Mouse (Mus musculus): ENCODE results near the gene Zfp691. TPM values are rescaled to one million over a fixed set of nuclear protein-coding genes. Genes with fewer than 3 reads are reported as not detected.

Gene Zfp691
- polyA plus RNA-seq, 1 experiment from 2014 or later: 4.9 TPM

DNA sequence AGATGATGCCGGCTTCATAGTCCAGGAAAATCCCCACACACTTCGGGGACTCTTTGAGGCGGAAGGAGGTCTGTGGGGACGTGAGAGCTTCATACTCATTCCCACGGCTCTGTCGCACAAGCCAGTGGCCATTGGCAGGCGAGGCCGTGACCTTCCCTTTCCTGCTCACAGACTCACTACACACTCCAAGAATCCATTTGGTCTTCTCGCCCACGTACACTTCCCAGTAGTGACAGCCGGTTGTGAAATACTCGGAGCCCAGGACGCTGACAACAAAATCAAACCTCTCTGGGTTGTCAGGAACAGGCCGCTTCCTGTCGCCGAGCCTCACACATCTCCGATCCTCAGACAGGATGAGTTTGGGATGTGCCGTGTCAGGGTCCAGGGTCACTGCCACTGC, 4.3 kb upstream of the Zfp691 start:
- ATAC-seq (ENCODE audit: low FRiP score): no peak

DNA sequence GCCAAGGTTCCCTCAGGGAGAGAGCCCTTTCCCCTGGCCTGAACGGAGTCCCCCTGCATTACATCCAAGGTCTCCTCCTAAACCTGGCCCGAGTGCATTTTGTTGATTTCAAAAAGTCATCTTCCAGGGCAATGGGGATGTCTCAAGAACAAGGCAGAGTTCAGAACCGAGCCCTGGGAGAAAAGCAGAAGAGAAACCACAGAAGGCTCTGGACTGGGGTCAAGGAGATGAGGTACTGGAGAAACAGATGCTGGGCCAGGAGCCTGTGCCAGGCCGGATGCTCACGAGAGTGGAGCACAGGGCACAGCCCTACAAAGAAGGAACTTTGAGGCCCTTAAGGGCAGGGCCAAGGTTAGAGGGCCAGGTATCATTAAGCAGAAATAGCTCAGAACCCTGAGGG, 3.7 kb upstream of the Zfp691 start:
- ATAC-seq (ENCODE audit: low FRiP score): no peak

More for the DNA sequence above, 4.3 kb upstream of the Zfp691 start:
- Histone ChIP-seq H3K4me2 (replicated peaks) (no peak overlapping the region), H3K9ac (no peak overlapping the region), H3K9me3 (ENCODE audit: control insufficient read depth, low read length) (no peaks in the 10 kb centered on the region), H3K27ac (no peak overlapping the region), H3K4me3 (replicated peaks; ENCODE audit: low read length) (no peak overlapping the region), H3K36me3 (replicated peaks; ENCODE audit: control insufficient read depth, insufficient read depth) (no peaks in the 10 kb centered on the region), H3K4me1 (replicated peaks; ENCODE audit: control insufficient read depth, insufficient read depth, low read length) (0 out of 2 replicates have a peak, but pooled peaks cover under 1% of the 10 kb centered on the region), H3K27me3 (ENCODE audit: control insufficient read depth, insufficient read depth, low read length) (no peaks in the 10 kb centered on the region)
- no peak for DNase-seq (ENCODE audit: low spot score)
- 79% methylated on average over 18 of the region's 18 CpGs for WGBS

DNA sequence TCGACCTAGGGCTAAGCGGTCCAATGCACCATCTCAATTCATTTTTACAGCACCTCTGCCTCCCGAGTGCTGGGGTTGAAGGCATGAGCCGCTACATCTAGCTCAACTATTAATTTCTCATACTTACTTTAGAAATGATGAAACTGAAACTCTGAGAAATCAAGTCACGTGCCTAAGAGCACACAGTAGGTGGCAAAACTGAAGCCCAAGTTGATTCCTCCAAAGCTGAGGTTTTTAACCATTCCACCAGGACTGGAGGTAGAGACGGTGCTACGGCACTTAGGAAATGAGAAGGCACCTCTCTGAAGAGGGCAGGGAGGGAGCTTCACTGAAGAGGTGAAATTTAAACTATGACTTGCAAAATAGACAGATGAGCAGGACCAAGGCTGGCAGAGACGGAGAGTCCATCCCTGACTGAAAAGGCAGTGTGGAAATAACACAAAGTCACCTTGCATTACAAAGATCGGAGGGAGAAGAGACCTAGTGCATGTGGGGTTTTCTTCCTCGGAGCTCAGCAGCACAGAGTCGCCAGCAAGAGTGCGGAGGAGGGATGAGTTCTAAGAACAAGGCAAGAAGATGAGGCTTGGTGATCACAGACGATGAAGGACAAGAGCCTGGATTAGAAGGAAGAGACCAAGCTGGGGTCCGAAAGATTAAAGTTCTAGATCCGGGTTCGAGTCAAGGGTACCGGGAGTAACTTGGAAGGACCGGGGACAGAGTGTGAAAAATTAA, 910 bp downstream of the Zfp691 start:
- no peak for ATAC-seq (ENCODE audit: low FRiP score)
- WGBS: 44% methylated on average over 18 of the region's 18 CpGs
- Histone ChIP-seq H3K36me3 (replicated peaks; ENCODE audit: control insufficient read depth, insufficient read depth) (peaks cover 8% of the 10 kb centered on the region), H3K27ac (peak overlapping the region; percentile 54; the same call in 1 of the 2 replicates), H3K4me1 (replicated peaks; ENCODE audit: control insufficient read depth, insufficient read depth, low read length) (peaks cover 11% of the 10 kb centered on the region), H3K4me2 (replicated peaks) (peak overlapping the region; percentile 92), H3K9ac (peak overlapping the region; percentile 77), H3K4me3 (replicated peaks; ENCODE audit: low read length) (peak overlapping the region; percentile 67), H3K9me3 (ENCODE audit: control insufficient read depth, low read length) (no peaks in the 10 kb centered on the region), H3K27me3 (ENCODE audit: control insufficient read depth, insufficient read depth, low read length) (no peaks in the 10 kb centered on the region)
- DNase-seq (ENCODE audit: low spot score): no peak

More for the DNA sequence above, 3.7 kb upstream of the Zfp691 start:
- WGBS: 75% methylated on average over 5 of the region's 5 CpGs
- no peak overlapping the region for H3K27ac ChIP-seq
- H3K4me1 ChIP-seq (replicated peaks; ENCODE audit: control insufficient read depth, insufficient read depth, low read length): peaks cover 7% of the 10 kb centered on the region
- DNase-seq (ENCODE audit: low spot score): no peak
- no peak overlapping the region for H3K9ac ChIP-seq
- H3K4me2 ChIP-seq (replicated peaks): no peak overlapping the region
- no peaks in the 10 kb centered on the region for H3K9me3 ChIP-seq (ENCODE audit: control insufficient read depth, low read length)
- no peaks in the 10 kb centered on the region for H3K36me3 ChIP-seq (replicated peaks; ENCODE audit: control insufficient read depth, insufficient read depth)
- no peaks in the 10 kb centered on the region for H3K27me3 ChIP-seq (ENCODE audit: control insufficient read depth, insufficient read depth, low read length)
- H3K4me3 ChIP-seq (replicated peaks; ENCODE audit: low read length): no peak overlapping the region

DNA sequence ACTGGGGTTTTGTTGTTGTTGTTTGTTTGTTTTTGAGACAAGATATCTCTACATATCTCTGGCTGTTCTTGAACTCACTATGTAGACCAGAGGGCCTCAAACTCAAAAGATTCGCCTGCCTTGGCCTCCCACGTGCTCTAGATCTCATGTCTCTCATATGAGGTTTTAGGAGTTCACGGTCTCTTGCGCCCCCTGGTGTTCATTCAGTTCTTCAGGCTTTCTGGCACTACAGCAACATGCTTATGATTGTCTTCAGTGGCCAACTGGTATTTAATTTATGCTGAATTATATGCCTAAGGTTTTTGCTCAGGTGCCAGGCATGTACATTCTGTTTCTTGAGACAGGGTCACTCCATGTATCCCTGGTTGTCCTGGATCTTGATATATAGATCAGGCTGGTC, 6.3 kb downstream of the Zfp691 start:
- DNase-seq (ENCODE audit: low spot score): peak; percentile 89

DNA sequence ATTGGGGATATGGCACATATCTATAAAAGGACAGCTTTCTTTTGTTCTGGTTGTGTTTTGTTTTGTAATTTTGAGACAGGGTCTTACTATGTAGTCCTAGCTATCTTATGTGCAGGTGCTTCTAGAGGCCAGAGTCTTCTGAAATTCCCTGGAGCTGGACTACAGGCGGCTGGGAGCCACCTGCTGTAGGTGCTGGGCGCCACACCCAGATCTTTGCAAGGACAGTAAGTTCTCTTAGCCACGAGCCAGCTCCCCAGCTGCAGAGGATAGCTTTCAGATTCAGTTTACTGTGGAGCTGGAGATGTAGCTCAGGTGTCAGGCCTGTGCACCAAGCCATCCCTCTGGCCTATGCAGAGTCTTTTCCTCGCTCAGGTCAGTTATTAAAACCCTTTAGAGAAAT, 6.9 kb downstream of the Zfp691 start:
- no peaks in the 10 kb centered on the region; the same call in 1 of the 2 replicates for H3K4me1 ChIP-seq (replicated peaks; ENCODE audit: control insufficient read depth, insufficient read depth, low read length)
- peaks cover 8% of the 10 kb centered on the region for H3K36me3 ChIP-seq (replicated peaks; ENCODE audit: control insufficient read depth, insufficient read depth)
- H3K27ac ChIP-seq: no peak overlapping the region
- H3K4me3 ChIP-seq (replicated peaks; ENCODE audit: low read length): no peak overlapping the region
- no peaks in the 10 kb centered on the region for H3K9me3 ChIP-seq (ENCODE audit: control insufficient read depth, low read length)
- H3K4me2 ChIP-seq (replicated peaks): no peak overlapping the region
- DNase-seq (ENCODE audit: low spot score) (no peak), ATAC-seq (ENCODE audit: low FRiP score) (no peak)
- 93% methylated on average over 4 of the region's 4 CpGs for WGBS
- no peaks in the 10 kb centered on the region for H3K27me3 ChIP-seq (ENCODE audit: control insufficient read depth, insufficient read depth, low read length)
- no peak overlapping the region for H3K9ac ChIP-seq

More for the DNA sequence above, 6.3 kb downstream of the Zfp691 start:
- Histone ChIP-seq H3K27ac (no peak overlapping the region), H3K27me3 (ENCODE audit: control insufficient read depth, insufficient read depth, low read length) (no peaks in the 10 kb centered on the region), H3K4me3 (replicated peaks; ENCODE audit: low read length) (no peak overlapping the region), H3K4me1 (replicated peaks; ENCODE audit: control insufficient read depth, insufficient read depth, low read length) (peaks cover 4% of the 10 kb centered on the region), H3K9ac (no peak overlapping the region), H3K9me3 (ENCODE audit: control insufficient read depth, low read length) (no peaks in the 10 kb centered on the region), H3K36me3 (replicated peaks; ENCODE audit: control insufficient read depth, insufficient read depth) (peaks cover 8% of the 10 kb centered on the region), H3K4me2 (replicated peaks) (no peak overlapping the region)
- WGBS: 4% methylated on average over 4 of the region's 4 CpGs
- ATAC-seq (ENCODE audit: low FRiP score): 0 out of 2 replicates have a peak, but pooled peaks have one; percentile 48

DNA sequence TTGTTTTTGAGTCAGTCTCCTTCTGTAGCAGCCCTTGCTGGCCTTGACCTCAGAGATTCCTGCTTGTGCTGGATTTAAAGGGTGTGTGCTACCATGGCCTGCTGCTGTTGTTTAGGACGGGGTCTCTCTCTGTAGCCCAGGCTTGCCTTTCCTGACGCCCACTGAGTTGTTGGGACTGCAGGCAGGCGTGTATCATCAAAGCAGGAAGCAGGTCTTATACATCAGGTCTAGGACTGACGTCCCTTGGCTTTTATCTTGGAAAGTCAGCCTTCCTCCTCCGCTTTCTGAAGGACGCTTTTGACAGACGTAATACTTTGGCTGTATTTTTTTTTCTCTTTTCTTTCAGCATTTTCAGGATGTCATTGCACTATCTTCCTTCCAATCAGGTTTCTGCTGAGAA, 8.1 kb downstream of the Zfp691 start:
- WGBS: 76% methylated on average over 7 of the region's 7 CpGs
- Histone ChIP-seq H3K4me3 (replicated peaks; ENCODE audit: low read length) (no peak overlapping the region), H3K36me3 (replicated peaks; ENCODE audit: control insufficient read depth, insufficient read depth) (peaks cover 8% of the 10 kb centered on the region), H3K27me3 (ENCODE audit: control insufficient read depth, insufficient read depth, low read length) (no peaks in the 10 kb centered on the region), H3K4me1 (replicated peaks; ENCODE audit: control insufficient read depth, insufficient read depth, low read length) (no peaks in the 10 kb centered on the region), H3K9ac (no peak overlapping the region), H3K4me2 (replicated peaks) (no peak overlapping the region), H3K27ac (no peak overlapping the region), H3K9me3 (ENCODE audit: control insufficient read depth, low read length) (no peaks in the 10 kb centered on the region)
- ATAC-seq (ENCODE audit: low FRiP score): no peak
- DNase-seq (ENCODE audit: low spot score): no peak

DNA sequence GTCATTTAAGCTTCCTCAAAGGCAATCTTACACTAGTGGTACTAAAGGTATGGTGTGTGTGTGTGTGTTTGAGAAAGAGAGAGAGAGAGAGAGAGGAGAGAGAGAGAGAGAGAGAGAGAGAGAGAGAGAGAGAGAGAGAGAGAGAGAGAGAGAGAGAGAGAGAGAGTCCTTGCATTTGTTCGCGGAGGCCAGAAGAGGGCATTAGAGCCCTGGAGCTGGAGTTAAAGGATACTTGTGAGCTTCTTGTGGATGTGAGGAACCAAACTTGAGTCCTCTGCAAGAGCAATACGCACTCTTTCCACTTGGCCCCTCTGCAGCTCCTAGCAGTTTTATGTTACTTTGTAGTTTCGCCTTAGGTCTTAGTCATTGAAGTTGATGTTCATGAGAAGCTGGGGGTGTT, 11.0 kb downstream of the Zfp691 start:
- Histone ChIP-seq H3K4me1 (replicated peaks; ENCODE audit: control insufficient read depth, insufficient read depth, low read length) (no peaks in the 10 kb centered on the region), H3K9ac (no peak overlapping the region), H3K36me3 (replicated peaks; ENCODE audit: control insufficient read depth, insufficient read depth) (no peaks in the 10 kb centered on the region), H3K27me3 (ENCODE audit: control insufficient read depth, insufficient read depth, low read length) (no peaks in the 10 kb centered on the region), H3K9me3 (ENCODE audit: control insufficient read depth, low read length) (no peaks in the 10 kb centered on the region), H3K4me2 (replicated peaks) (no peak overlapping the region), H3K27ac (no peak overlapping the region), H3K4me3 (replicated peaks; ENCODE audit: low read length) (no peak overlapping the region)
- no peak for DNase-seq (ENCODE audit: low spot score)
- ATAC-seq (ENCODE audit: low FRiP score): no peak
- WGBS: 80% methylated on average over 4 of the region's 4 CpGs

DNA sequence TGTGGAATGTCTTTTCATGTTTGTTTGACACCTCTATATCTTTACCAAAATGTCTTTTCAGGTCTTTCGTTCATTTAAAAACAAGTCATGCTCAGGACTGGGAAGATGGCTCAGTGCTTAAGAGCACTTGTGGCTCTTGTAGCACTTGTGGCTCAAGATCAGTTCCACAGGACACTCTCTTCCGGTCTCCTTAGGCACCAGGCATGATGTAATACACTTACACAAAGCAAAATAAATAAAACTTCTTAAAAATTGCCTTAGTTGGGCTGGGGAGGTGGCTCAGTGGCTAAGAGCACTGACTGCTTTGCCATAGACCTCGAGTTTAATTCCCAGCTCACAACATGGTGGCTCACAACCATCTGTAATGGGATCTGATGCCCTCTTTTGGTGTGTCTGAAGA, 12.6 kb downstream of the Zfp691 start:
- Histone ChIP-seq H3K36me3 (replicated peaks; ENCODE audit: control insufficient read depth, insufficient read depth) (no peaks in the 10 kb centered on the region), H3K27me3 (ENCODE audit: control insufficient read depth, insufficient read depth, low read length) (no peaks in the 10 kb centered on the region), H3K9ac (no peak overlapping the region), H3K9me3 (ENCODE audit: control insufficient read depth, low read length) (no peaks in the 10 kb centered on the region), H3K4me3 (replicated peaks; ENCODE audit: low read length) (no peak overlapping the region), H3K4me2 (replicated peaks) (no peak overlapping the region), H3K27ac (no peak overlapping the region), H3K4me1 (replicated peaks; ENCODE audit: control insufficient read depth, insufficient read depth, low read length) (no peaks in the 10 kb centered on the region)
- WGBS: 79% methylated on average over 3 of the region's 3 CpGs
- ATAC-seq (ENCODE audit: low FRiP score) (no peak), DNase-seq (ENCODE audit: low spot score) (no peak)

DNA sequence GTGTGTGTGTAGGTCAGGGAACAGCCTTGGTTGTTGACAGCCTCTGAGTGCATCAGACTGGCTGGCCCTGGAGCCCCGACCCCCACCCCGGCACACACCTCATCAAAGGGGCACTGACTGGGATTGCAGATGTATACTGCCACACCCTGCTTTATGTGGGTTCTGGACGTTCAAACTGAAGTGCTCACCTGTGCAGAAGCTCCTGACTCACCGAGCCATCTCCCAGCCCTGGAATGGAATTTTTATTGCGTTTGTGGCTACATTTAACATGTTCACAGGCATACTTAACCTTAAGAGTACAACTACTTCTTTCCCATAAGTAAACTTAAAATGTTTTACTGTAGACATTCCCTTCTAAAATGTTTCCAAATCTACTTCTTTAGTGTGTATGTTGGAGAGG, 16.1 kb downstream of the Zfp691 start:
- no peak overlapping the region for H3K4me3 ChIP-seq (replicated peaks; ENCODE audit: low read length)
- H3K9ac ChIP-seq: no peak overlapping the region
- H3K36me3 ChIP-seq (replicated peaks; ENCODE audit: control insufficient read depth, insufficient read depth): no peaks in the 10 kb centered on the region
- H3K27ac ChIP-seq: no peak overlapping the region
- 93% methylated on average over 5 of the region's 5 CpGs for WGBS
- no peak for ATAC-seq (ENCODE audit: low FRiP score)
- H3K9me3 ChIP-seq (ENCODE audit: control insufficient read depth, low read length): no peaks in the 10 kb centered on the region
- no peaks in the 10 kb centered on the region for H3K4me1 ChIP-seq (replicated peaks; ENCODE audit: control insufficient read depth, insufficient read depth, low read length)
- H3K27me3 ChIP-seq (ENCODE audit: control insufficient read depth, insufficient read depth, low read length): no peaks in the 10 kb centered on the region
- no peak overlapping the region for H3K4me2 ChIP-seq (replicated peaks)
- DNase-seq (ENCODE audit: low spot score): no peak

Measured in hindbrain, embryonic 14.5 days (tissue).